Mouse (Mus musculus): Measurements from ENCODE around the gene AC140267.1.

GRCm38 (mm10) chr15:80255646-80256121 is 20.0 kb downstream of the AC140267.1 start:
- TF ChIP-seq CTCF (IDR thresholded peaks at IDR 0.05; ENCODE audit: insufficient read depth, low read length) = no peak
- TF ChIP-seq POLR2A (IDR thresholded peaks at IDR 0.05; ENCODE audit: borderline replicate concordance, extremely low read depth, low read depth, low read length) = no peak; the same call in 1 of the 2 replicates
